Mouse (Mus musculus) gastrocnemius, adult 2 months (tissue): ENCODE results near the gene Ccdc96. TPM values are rescaled to one million over a fixed set of nuclear protein-coding genes. Genes with fewer than 3 reads are reported as not detected.
A peak's percentile ranks its signal among the peaks of the same experiment; 100 is the strongest.

Experiments used
- DNase-seq: peaks from one replicate; pipeline ENCODE4 v3.0.0; 2022
- H3K27ac ChIP-seq: fragments of 200-600 bp; 2 replicates; pipeline ENCODE4 v1.8.1; 2022; ENCODE audit warnings: mild to moderate bottlenecking
- H3K4me3 ChIP-seq: fragments of 200-600 bp; 2 replicates; pipeline ENCODE4 v1.8.1; 2022; ENCODE audit warnings: mild to moderate bottlenecking, moderate library complexity
- CTCF ChIP-seq: fragments of 200-600 bp; IDR thresholded peaks from 2 replicates; pipeline ENCODE4 v1.8.1; 2022; ENCODE audit warnings: antibody characterized with exemption, mild to moderate bottlenecking, moderate library complexity
- intact Hi-C: fragments of 180-260 bp; cut with DNase I; formaldehyde crosslinking; loops from one replicate; pipeline ENCODE4 v1.15.1; 2025
- total RNA-seq, 2 experiments: library from RNA; stranded (reverse); gene quantifications; 2 replicates each; pipeline ENCODE4 v1.2.3; 2021

Ccdc96 gene
- total RNA-seq, 2 experiments from 2014 or later, result 0.11 TPM; not detected in 1

DNA sequence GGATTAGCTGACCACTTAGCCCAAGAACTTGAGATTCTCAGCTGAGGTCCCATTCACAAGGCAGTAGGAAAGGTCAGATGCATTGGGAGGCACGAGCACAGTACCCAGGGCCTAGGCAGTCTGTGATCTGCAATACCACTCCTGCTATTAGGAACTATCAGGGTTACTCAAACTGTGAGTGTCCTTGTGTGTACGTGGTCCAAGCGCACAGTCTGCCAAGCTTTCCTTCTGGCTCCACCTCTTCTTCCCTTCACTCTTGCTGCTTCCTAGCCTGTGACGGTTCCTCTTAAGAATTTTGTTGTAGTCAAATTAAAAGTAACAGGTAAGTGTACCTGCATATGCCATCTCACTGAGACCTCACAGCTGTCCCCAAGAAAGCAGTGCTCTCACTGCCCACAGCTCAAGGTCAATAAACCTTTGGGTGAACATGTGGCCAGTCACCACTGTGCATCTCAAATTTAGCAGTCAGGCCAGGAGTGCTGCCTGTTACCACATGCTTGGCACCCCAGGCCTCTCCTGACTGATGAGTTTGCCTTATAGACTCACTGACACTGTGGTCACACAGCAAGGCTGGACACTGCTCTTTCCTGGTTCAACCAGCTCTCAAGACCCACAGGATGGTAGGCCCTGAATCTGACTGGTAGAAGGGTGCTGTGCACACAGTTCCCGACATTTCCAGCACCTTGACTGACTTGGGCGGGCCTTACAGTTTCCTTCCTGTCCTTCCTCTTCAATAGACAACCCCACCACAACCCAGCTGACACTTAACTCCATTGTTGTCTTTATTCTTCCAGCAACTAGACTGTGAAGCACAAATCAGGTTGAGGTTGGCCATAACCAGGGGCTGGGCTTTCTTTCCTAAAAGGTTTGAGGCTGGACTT lies 5.6 kb upstream of the Ccdc96 start:
- no peak for TF ChIP-seq CTCF
- Histone ChIP-seq H3K27ac (peak overlapping the region; percentile 82), H3K4me3 (0 out of 2 replicates have a peak overlapping the region, but pooled peaks have one; percentile 7)
- intact Hi-C loops, result no loop called here
- peak; percentile 74 for DNase-seq

DNA sequence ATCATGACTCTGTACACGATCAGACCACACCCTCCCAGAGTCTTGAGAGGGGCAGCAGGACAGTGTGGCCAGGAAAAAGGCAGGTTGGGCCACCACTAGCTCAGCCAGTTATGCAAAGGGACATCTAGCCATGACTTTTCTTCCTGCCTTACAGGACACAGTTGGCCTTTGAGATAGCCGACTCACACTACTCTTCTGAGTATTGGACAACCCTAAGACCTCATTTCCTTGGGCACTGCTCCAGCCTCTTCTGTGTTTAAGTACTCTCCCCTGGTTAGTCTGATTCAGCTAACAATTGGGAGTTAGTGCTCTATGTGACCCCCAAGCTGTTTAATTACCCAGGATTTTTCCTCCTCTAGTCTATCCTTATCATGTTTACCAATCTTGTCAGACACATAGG lies 4.7 kb upstream of the Ccdc96 start:
- DNase-seq, result no peak
- intact Hi-C loops, result loop anchor here (5.0 kb wide), 2 partner anchors 53 to 103 kb away; no protein-coding TSS in a partner anchor
- no peak for TF ChIP-seq CTCF
- H3K27ac ChIP-seq, result peak overlapping the region; percentile 82
- H3K4me3 ChIP-seq, result no peak overlapping the region

- no peak for TF ChIP-seq CTCF
- intact Hi-C loops, result loop anchor here (5.0 kb wide), 2 partner anchors 52 to 102 kb away; no protein-coding TSS in a partner anchor
- Histone ChIP-seq H3K4me3 (no peak overlapping the region), H3K27ac (peak overlapping the region; percentile 82; the same call in 1 of the 2 replicates)
- peak; percentile 22 for DNase-seq
Measured at GRCm38 (mm10) chr5:36480398-36480797, 4.0 kb upstream of the Ccdc96 start.

DNA sequence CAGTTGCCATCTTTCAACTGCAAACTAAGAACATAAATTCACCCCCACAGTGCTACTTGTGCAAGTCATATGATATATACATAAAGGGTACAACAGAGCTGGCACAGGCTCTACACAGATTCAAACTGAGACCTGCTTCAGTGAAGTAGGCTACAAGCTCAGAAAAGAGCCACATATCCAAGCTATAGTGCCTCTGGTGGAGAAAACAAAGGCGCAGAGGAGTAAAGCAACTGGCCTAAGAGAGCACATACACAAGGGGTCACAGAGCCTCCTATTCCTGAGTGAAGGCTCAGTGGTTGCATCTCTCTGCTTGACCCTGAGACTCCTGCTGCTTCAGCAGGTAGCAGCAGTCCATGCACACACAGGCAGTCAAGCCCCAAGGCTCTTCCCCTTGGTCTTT lies 3.3 kb upstream of the Ccdc96 start:
- TF ChIP-seq CTCF, result no peak; the same call in 1 of the 2 replicates
- peak; percentile 6 for DNase-seq
- H3K4me3 ChIP-seq, result no peak overlapping the region
- intact Hi-C loops, result loop anchor here (5.0 kb wide), 2 partner anchors 51 to 101 kb away; no protein-coding TSS in a partner anchor
- H3K27ac ChIP-seq, result no peak overlapping the region; the same call in 1 of the 2 replicates

DNA sequence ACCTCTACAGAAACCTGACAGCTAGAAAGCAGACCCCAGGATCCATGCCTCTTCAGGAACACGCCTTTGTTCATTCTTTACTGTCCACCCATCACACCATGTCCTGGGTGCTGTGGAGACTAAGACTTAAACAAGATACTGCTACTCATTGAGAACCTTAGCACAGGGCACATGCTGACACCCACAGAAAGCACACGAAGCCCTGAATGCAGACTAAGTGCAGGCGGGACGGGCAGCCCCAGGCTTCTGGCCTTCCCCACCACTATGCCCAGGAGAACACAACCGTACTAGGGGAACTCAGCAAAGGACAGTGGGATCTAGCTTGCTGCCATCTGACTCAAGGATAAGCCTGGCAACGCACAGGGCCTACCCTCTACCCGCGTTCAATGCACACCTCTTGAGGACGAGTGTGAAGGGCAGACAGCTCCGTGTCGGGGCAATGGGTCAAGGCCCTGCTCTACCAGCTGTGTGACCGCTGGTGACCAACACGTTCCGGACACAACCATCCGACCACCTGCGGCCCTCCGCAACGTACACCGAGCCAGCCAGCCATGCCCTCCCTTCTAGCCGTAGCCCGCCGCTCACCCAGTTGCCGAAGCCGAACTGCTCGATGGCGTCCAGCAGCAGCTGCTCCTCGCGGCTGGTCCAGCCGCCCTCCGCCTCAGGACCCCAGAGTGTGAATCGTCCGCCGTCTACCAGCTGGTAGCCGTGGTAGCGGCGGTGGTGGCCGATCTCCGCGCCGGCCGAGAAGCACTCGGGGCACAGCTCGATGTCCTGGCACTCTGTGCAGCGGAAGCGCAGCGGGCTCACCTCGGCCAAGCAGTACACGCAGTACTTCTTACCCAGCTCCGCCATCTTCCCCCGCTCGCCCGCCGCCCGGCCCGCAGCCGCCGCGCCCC lies 936 bp upstream of the Ccdc96 start:
- intact Hi-C loops, result loop anchor here (1.0 to 5.0 kb wide), 3 partner anchors 18 to 99 kb away; no protein-coding TSS in a partner anchor
- no peak for TF ChIP-seq CTCF
- H3K27ac ChIP-seq, result peak overlapping the region; percentile 94
- no peak for DNase-seq
- H3K4me3 ChIP-seq, result peak overlapping the region; percentile 99

DNA sequence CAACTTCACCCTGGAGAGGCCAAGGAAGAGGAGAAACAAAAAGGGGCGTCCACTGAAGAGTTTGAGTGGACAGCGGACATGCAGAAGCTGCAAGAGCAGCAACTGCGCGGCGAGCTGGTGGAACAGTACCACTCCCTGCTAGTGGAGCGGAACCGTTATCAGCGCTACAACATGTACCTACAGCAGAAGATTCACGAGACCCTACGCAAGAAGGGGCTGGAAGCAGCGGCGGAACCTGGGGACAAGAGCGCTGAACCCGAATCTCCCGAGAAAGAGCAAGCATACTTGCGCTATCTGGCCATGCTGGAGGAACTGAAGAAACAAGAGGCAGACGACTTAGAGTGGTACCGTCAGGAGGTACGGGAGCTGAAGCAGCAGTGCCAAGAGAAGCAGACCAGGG lies 918 bp downstream of the Ccdc96 start:
- no peak for DNase-seq
- peak overlapping the region; percentile 74 for H3K4me3 ChIP-seq
- TF ChIP-seq CTCF, result no peak
- intact Hi-C loops, result no loop called here
- no peak overlapping the region for H3K27ac ChIP-seq

- intact Hi-C loops, result no loop called here
- TF ChIP-seq CTCF, result peak; percentile 64
- DNase-seq, result peak; percentile 50
- Histone ChIP-seq H3K27ac (no peak overlapping the region), H3K4me3 (no peak overlapping the region)
Measured at GRCm38 (mm10) chr5:36489225-36489624, 4.8 kb downstream of the Ccdc96 start.

DNA sequence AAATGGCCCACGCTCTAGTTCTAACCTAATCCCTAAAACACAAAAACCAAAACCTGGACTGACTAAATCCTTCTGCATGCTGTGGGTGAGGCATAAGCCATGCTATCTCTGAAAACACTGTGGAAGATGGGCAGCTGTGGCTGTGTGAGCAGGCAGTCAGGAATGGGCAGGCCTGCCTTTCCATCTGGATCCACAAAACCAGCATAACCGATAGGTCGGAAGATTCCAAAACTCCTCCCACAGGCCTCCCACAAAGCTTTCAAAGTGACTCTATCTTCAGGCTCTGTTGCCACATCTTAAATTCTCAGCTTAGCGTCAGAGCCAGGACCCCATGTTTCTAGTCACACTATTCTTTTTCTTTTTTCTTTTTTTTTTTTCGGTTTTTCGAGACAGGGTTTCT lies 9.5 kb downstream of the Ccdc96 start:
- no peak overlapping the region for H3K27ac ChIP-seq
- TF ChIP-seq CTCF, result no peak
- no peak overlapping the region for H3K4me3 ChIP-seq
- intact Hi-C loops, result loop anchor here (5.0 kb wide), 1 partner anchor 37 kb away; no protein-coding TSS in a partner anchor
- no peak for DNase-seq

- Histone ChIP-seq H3K27ac (no peak overlapping the region), H3K4me3 (no peak overlapping the region)
- TF ChIP-seq CTCF, result no peak
- intact Hi-C loops, result loop anchor here (5.0 kb wide), 1 partner anchor 37 kb away; no protein-coding TSS in a partner anchor
- DNase-seq, result no peak
Measured at GRCm38 (mm10) chr5:36494709-36495108, 10.3 kb downstream of the Ccdc96 start.

DNA sequence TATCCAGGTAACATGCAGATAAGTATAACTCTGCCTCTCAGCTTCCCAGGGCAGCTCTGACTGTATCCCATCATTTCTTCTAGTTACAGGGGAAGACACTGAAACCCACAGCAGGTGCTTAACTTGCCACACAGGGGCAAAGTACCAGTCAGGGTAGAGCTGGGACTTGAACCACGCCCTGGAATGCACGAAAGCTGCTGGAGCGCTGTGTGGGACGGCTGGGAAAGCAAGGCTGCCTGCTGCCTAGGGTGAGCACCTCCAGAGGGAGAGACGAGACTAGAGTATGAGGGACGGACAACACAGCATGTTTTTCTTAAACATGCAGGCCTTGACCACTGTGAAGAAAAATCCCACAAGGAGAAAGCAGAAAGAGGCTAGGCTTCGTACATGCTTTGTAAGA lies 20.8 kb downstream of the Ccdc96 start:
- TF ChIP-seq CTCF, result no peak
- intact Hi-C loops, result no loop called here
- no peak overlapping the region for H3K4me3 ChIP-seq
- no peak overlapping the region for H3K27ac ChIP-seq
- no peak for DNase-seq

DNA sequence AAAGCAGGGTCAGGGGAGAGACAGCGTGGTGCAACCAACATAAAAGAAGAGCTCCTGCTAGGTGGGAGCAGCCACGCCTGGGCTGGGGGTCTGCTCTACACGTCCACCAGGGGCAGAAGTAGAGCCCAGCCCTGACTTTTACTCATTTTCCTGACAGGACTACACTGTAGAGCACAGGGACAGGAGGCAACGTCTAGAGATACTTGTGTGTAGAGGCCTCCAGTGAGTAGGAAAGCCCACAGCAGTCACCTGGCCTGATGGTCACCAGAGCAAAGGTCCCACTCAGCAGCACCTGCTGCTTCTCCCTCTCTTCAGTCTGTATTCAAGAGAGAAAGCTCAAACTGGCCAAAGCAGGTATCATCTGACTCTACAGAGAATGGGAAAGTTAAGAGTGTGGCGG lies 21.3 kb downstream of the Ccdc96 start:
- intact Hi-C loops, result no loop called here
- no peak for TF ChIP-seq CTCF
- no peak overlapping the region for H3K27ac ChIP-seq
- no peak overlapping the region for H3K4me3 ChIP-seq
- no peak for DNase-seq

GRCm38 (mm10) chr5:36508351-36508750 lies 24.0 kb downstream of the Ccdc96 start:
- intact Hi-C loops, result no loop called here
- DNase-seq, result no peak
- no peak for TF ChIP-seq CTCF
- Histone ChIP-seq H3K27ac (no peak overlapping the region), H3K4me3 (no peak overlapping the region)
